Mouse (Mus musculus) cerebral cortex, adult 2 months (tissue): ENCODE measurements around the gene Gpr21.

Source experiments
- WGBS: fragments of 180-500 bp; shearing (Covaris S2); methylation state at CpG from one replicate; pipeline ENCODE4 v1.1.7; 2018; 5-methylcytosine and 5-hydroxymethylcytosine counted together

Gpr21 gene

GRCm38 (mm10) chr2:37516030-37516710, at the start of gene Gpr21:
TSS of gene Gpr21 (plus strand) at chr2:37516332.
- WGBS: 18% methylated on average over 11 of the region's 11 CpGs

DNA sequence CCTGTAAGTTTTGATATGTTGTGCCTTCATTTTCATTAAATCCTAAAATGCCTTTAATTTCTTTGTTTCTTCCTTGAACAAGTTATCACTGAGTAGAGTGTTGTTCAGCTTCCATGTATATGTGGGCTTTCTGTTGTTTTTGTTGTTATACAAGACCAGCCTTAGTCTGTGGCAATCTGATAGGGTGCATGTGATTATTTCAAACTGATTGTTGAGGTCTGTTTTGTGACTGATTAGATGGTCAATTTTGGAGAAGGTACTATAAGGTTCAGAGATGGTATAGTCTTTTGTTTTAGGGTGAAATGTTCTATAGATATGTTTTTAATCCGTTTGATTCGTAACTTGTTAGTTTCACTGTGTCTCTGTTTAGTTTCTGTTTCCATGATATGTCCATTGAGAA, 36.1 kb upstream of the Gpr21 start:
- 98% methylated on average over 2 of the region's 2 CpGs for WGBS

DNA sequence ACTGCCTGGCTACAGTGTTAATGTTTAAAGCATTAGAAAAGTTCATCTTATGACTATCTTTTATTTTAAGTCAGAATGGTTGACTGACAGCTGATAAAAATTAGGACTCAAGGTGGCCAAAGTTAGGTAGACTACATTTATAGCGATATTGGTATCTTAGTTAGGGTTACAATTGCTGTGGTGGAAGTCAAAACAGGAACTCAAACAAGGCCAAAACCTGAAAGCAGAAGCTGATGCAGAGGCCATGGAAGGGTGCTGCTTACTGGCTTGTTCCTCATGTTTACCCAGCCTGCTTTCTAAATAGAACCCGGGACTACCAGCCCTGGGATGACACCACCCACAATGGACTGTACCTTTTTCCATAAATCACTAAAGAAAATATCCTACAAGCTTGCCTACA, 32.0 kb upstream of the Gpr21 start:
- WGBS: 85% methylated on average over 2 of the region's 2 CpGs

DNA sequence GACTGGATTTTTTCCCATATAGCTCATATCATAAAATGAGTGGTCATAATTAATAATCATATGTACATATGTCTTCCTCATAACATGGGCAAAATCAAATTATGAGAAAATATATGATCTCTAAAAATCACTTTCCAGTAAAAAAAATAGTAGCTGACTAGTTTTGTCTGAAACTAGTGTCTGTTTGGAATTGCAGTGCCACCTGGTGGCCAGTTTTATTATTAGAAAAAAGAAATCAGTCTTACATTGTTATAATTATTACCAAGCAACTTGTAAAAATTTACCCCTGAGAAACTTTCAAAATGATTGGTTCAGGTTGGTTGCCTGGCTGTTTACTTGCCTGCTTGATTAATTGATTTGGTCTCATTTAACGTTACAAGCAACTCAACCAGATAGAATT, 30.8 kb upstream of the Gpr21 start:
- 86% methylated on average over 1 of the region's 1 CpGs for WGBS

- 79% methylated on average over 2 of the region's 2 CpGs for WGBS
Observed at GRCm38 (mm10) chr2:37488956-37489355, 27.2 kb upstream of the Gpr21 start.

DNA sequence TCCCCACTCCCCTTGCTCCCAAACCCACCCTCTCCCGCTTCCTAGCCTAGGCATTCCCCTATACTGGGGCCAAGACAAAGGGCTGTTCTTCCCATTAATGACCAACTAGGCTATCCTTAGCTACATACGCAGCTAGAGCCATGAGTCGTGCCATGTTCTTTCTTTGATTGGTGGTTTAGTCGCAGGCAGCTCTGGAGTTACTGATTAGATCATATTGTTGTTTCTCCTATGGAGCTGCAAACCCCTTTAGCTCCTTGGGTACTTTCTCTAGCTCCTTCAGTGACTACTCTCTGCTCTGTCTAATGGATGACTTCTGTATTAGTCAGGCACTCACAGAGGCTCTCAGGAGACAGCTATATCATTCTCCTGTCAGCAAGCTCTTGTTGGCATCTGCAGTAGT, 18.8 kb upstream of the Gpr21 start:
- 93% methylated on average over 4 of the region's 4 CpGs for WGBS

GRCm38 (mm10) chr2:37505856-37506255, 10.3 kb upstream of the Gpr21 start:
- WGBS: 96% methylated on average over 2 of the region's 2 CpGs

GRCm38 (mm10) chr2:37511134-37511901, 4.8 kb upstream of the Gpr21 start:
- whole genome bisulfite sequencing: 90% methylated on average over 4 of the region's 4 CpGs

GRCm38 (mm10) chr2:37516922-37517462, 860 bp downstream of the Gpr21 start:
- 15% methylated on average over 4 of the region's 4 CpGs for WGBS

DNA sequence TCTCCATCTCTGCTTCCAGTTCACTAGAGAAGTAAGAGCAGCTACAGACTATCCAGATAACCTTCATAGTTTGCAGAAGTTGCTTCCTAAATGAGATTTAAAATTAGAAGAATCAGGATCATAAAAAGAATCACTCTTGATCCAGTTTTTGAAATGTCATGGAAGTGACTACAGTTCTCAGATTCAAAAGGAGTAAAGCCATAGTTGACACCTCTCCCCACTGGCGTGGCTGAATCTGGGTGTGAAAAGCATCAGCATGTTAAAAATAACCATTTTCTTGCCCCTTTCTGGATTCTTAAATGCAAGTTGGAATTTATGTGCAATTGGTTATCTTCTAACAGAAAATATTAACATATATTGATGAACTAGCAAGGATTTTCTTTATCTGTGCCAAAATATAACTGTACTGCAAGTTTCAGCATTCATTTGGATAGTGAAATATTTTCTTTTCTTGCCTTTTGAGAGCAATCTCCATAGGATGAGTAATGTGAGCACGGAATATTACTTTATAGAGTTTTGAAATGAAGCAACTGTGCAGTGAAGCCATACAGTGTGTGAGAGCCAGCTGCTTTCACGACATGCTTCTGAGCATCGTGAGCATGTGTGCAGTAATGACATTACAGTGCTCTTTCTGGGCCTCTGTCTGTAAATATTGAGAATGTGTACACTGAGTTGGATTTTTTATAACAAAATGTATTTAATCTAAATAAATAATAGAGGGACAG, 2.6 kb downstream of the Gpr21 start:
- WGBS: 47% methylated on average over 4 of the region's 4 CpGs

DNA sequence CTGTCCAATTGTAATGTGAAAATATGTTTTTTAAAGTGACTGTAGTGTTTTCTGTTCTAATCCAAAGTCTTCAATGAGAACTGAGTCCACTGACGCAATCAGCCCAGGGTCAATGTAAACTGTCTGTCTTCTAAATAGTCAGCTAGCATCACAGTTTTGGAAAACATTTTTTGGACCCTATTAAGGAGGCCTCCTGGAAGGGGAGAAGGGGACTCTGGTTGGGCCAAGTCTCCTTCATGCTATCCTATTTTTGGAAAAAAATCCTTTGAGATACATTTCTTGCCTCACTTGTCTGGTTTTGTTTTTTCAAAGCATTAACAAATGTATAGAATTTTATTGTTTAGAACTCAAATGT, 3.1 kb downstream of the Gpr21 start:
- 53% methylated on average over 1 of the region's 1 CpGs for WGBS

- 96% methylated on average over 2 of the region's 2 CpGs for WGBS
Observed at GRCm38 (mm10) chr2:37529397-37529796, 13.3 kb downstream of the Gpr21 start.

- 60% methylated on average over 1 of the region's 1 CpGs for WGBS
Observed at GRCm38 (mm10) chr2:37530766-37531165, 14.6 kb downstream of the Gpr21 start.

DNA sequence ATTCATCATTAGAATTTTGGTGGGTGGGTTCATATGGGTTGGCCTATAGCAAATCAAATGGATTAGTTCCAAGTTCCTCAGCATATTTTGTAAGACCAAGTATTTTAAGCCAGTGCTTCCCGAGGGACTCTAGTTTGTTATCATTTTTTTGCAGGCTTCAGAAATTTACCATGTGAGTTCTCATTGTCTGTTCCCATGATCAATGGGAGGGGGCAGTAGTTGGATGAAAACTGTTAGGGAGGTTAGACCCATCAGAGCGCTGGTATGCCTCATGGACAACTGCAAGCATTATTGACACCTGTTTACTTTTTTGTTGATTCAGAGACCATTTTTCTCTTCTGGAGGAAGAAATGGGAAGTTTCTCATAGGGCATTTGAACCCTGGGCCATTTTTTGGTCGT, 15.5 kb downstream of the Gpr21 start:
- WGBS: 69% methylated on average over 3 of the region's 3 CpGs

DNA sequence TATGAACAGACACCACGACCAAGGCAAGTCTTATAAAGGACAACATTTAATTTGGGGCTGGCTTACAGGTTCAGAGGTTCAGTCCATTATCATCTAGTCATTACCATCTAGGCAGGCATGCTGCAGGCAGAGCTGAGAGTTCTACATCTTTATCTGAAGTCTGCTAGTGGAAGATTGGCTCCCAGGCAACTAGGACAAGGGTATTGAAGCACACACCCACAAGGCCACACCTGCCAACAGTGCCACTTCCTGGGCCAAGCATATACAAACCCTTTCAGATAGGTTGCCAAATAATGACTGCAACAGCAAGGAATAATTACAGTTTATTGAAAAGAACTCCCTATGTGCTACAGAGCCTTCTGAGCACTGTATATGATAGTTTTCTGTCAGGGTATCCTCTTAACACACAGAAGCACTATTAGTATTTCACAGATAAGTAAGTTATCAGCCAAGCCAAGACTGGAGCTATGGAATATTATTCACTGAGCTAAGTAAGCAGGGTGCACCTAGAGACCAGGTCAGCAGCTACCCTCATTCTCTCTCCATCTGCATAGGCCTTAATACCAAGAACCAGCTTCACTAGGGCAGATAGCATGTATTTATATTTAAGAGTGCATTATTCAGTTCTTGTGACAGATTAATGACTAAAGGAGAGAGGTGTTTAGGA, 33.3 kb downstream of the Gpr21 start:
- 70% methylated on average over 1 of the region's 1 CpGs for WGBS

- WGBS: 80% methylated on average over 2 of the region's 2 CpGs
Observed at GRCm38 (mm10) chr2:37556366-37556765, 40.2 kb downstream of the Gpr21 start.

- 22% methylated on average over 2 of the region's 2 CpGs for WGBS
Observed at GRCm38 (mm10) chr2:37565579-37565978, 49.4 kb downstream of the Gpr21 start.

- 72% methylated on average over 1 of the region's 1 CpGs for WGBS
Observed at GRCm38 (mm10) chr2:37566035-37566434, 49.9 kb downstream of the Gpr21 start.

GRCm38 (mm10) chr2:37569888-37570287, 53.8 kb downstream of the Gpr21 start:
- WGBS: 32% methylated on average over 5 of the region's 5 CpGs
